Mouse (Mus musculus): ENCODE measurements around the gene Coq8a. TPM values are rescaled to one million over a fixed set of nuclear protein-coding genes. Genes with fewer than 3 reads are reported as not detected.

Coq8a gene
- polyA plus RNA-seq, 1 experiment from 2014 or later: 6.7 TPM

DNA sequence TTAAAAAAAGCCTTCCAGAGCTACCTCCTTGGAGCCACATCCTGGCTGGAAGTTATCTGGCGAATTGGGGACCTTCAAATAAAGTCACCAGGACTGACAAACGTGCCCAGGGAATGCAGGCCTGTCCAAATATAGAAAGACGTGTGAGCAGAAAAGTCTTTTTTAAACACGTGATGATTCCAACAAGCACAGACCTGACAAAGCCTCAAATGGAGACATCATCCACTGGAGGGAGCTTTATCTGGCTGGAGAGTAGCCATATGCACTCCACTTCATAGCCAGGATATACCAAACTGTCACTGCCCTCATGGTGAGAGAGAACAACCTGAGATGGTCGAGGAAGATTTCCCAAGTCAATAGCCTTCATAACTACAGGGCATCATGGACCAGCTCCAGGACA is 13.5 kb downstream of the Coq8a start:
- Histone ChIP-seq H3K9ac (no peak overlapping the region), H3K9me3 (replicated peaks) (no peaks in the 10 kb centered on the region), H3K4me3 (replicated peaks) (no peak overlapping the region), H3K4me2 (no peak overlapping the region), H3K36me3 (no peaks in the 10 kb centered on the region), H3K27ac (no peak overlapping the region), H3K27me3 (no peaks in the 10 kb centered on the region), H3K4me1 (replicated peaks) (peaks cover 51% of the 10 kb centered on the region)
- WGBS (ENCODE audit: insufficient replicate concordance): 60% methylated on average over 5 of the region's 5 CpGs
- no peak for ATAC-seq (ENCODE audit: low read depth)
- DNase-seq: no peak

DNA sequence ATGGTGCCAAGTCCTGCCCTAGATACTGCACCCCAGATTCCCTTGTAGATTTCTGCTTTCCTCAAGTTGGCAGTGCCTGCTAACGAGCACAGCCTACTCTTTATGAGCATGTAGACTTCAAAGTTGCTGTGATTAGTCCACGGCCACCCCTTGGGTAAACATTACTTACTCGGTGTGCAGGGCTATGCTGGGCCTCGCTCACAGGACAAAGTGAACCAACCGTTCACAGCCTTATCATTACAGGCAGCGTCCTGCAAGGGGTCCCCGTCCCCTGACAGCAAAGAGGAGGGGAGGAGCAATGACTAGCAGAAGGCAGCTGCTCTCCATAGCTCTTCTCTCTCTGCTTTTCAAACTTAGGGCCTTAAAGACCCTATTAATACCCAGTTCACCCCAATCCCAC is 14.6 kb downstream of the Coq8a start:
- ATAC-seq (ENCODE audit: low read depth) (peak; percentile 65), DNase-seq (no peak)
- Histone ChIP-seq H3K4me1 (replicated peaks) (peaks cover 51% of the 10 kb centered on the region), H3K9ac (no peak overlapping the region), H3K27ac (no peak overlapping the region), H3K4me3 (replicated peaks) (no peak overlapping the region), H3K27me3 (no peaks in the 10 kb centered on the region), H3K36me3 (no peaks in the 10 kb centered on the region), H3K9me3 (replicated peaks) (no peaks in the 10 kb centered on the region), H3K4me2 (peak overlapping the region; percentile 1; the same call in 1 of the 2 replicates)
- 8% methylated on average over 7 of the region's 7 CpGs for WGBS (ENCODE audit: insufficient replicate concordance)

DNA sequence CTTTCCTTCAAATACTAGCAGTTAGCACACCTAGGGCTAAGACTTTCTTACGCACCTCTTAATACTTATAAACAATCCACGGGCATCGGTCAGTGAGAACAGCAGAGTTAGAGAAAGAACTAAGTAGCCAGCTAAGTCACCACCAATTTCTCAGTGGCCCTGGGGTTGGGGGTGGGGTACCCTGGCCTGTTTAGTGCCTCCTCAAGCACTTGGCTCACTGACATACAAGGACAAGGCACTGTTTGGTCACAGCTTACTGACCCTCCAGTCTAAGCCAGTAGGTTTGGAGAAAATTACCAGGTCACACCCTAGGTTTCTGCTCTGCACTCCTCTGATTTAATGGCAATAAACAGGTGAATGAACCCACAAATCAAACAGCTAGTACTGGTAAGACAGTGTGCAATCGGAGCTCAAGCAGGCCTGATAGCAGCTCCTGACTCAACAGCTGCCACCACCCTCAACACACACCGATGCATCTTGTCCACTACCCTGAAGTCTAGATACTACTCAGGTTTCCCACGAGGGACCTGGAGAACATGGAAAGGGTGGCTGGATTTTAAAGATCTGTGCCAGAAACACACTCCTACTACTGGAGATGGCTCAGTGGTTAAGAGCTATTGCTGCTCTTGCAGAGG is 15.8 kb downstream of the Coq8a start:
- 70% methylated on average over 6 of the region's 6 CpGs for WGBS (ENCODE audit: insufficient replicate concordance)
- H3K36me3 ChIP-seq: peaks cover 6% of the 10 kb centered on the region; the same call in 1 of the 2 replicates
- ATAC-seq (ENCODE audit: low read depth) (no peak), DNase-seq (no peak)
- no peaks in the 10 kb centered on the region for H3K9me3 ChIP-seq (replicated peaks)
- H3K27ac ChIP-seq: peak overlapping the region; percentile 1; the same call in 1 of the 2 replicates
- no peaks in the 10 kb centered on the region for H3K27me3 ChIP-seq
- no peak overlapping the region for H3K9ac ChIP-seq
- no peak overlapping the region for H3K4me3 ChIP-seq (replicated peaks)
- peaks cover 51% of the 10 kb centered on the region for H3K4me1 ChIP-seq (replicated peaks)
- no peak overlapping the region for H3K4me2 ChIP-seq

DNA sequence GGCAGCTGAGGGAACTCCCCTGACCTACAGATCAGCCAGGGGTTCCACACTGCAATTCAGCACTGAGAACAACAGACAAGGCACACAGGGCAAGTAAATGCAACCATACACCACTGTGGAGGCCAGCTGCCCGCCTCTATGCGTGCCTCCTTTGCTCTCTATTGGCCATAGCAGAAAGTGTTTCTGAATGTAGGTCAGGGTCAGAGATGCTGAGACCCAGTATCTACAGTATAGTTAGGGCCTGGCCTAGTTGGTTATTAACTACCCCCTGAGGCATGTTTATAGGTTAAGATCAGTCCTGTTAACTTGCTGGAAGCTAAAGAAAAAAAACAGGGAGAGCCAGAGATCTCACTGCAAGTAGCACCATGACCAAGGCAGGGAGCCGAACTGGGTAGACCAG is 16.7 kb downstream of the Coq8a start:
- Histone ChIP-seq H3K9ac (no peak overlapping the region), H3K27ac (peak overlapping the region; percentile 51), H3K27me3 (no peaks in the 10 kb centered on the region), H3K36me3 (peaks cover 7% of the 10 kb centered on the region; the same call in 1 of the 2 replicates), H3K4me2 (0 out of 2 replicates have a peak overlapping the region, but pooled peaks have one; percentile 11), H3K4me3 (replicated peaks) (no peak overlapping the region), H3K9me3 (replicated peaks) (no peaks in the 10 kb centered on the region), H3K4me1 (replicated peaks) (peaks cover 53% of the 10 kb centered on the region)
- peak; percentile 49 for ATAC-seq (ENCODE audit: low read depth)
- no peak for DNase-seq
- WGBS (ENCODE audit: insufficient replicate concordance): 57% methylated on average over 3 of the region's 3 CpGs

DNA sequence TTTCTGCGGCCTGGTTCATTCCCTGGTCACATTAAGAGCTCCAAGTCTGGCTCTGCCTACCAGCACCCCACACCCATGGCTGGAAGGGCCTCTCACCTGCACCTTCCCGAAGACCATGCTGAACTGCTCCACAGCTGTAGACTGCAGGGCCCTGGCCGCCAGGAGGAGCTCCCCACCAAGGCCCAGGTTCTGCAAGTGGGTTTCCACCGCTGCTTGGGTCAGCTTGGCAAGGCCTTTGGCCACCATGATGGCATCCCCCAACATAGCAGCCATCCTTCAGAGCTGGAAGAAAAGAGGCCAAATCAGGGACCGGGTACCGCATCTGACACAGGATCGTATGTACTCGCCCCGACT is 17.5 kb downstream of the Coq8a start:
- no peak overlapping the region for H3K4me2 ChIP-seq
- H3K27me3 ChIP-seq: no peaks in the 10 kb centered on the region
- no peak overlapping the region for H3K9ac ChIP-seq
- H3K9me3 ChIP-seq (replicated peaks): no peaks in the 10 kb centered on the region
- DNase-seq: no peak
- H3K4me3 ChIP-seq (replicated peaks): no peak overlapping the region
- WGBS (ENCODE audit: insufficient replicate concordance): 75% methylated on average over 9 of the region's 9 CpGs
- H3K27ac ChIP-seq: peak overlapping the region; percentile 51; the same call in 1 of the 2 replicates
- ATAC-seq (ENCODE audit: low read depth): no peak
- peaks cover 54% of the 10 kb centered on the region for H3K4me1 ChIP-seq (replicated peaks)
- peaks cover 7% of the 10 kb centered on the region; the same call in 1 of the 2 replicates for H3K36me3 ChIP-seq

DNA sequence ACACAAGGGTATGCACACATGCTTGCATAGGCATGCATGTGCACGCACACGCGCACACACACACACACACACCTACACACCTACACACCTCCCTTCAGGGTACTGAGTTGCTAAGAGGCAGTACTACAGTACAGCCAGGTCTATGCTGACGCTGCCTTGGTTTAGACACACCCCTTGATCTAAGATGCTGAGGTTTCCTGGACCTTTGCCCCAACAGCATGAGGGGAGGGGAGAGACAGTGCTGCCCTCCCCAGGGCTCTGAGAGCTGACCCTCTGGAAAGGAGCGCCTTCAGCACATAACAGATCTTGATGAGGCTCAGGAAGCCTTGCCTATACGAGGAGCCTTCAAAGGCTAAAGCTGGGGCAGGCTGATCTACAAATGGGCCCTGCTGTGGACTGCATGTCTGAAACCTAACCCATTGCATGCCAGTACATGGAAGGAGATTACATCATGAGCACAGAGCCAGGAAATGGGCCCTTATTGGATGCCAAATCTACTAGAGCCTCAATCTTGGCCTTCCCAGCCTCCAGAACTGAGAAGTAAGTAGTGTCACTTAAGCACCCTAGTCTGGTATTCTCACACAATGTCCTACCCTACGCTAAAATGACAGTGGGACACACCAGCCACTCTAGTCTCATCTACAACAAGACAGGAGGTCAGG is 18.0 kb downstream of the Coq8a start:
- no peak overlapping the region for H3K9ac ChIP-seq
- peaks cover 7% of the 10 kb centered on the region; the same call in 1 of the 2 replicates for H3K36me3 ChIP-seq
- H3K4me1 ChIP-seq (replicated peaks): peaks cover 51% of the 10 kb centered on the region
- 75% methylated on average over 7 of the region's 7 CpGs for WGBS (ENCODE audit: insufficient replicate concordance)
- ATAC-seq (ENCODE audit: low read depth): no peak
- no peak overlapping the region for H3K4me3 ChIP-seq (replicated peaks)
- H3K27ac ChIP-seq: 0 out of 2 replicates have a peak overlapping the region, but pooled peaks have one; percentile 51
- no peak overlapping the region for H3K4me2 ChIP-seq
- no peaks in the 10 kb centered on the region for H3K27me3 ChIP-seq
- no peaks in the 10 kb centered on the region for H3K9me3 ChIP-seq (replicated peaks)
- DNase-seq: no peak

DNA sequence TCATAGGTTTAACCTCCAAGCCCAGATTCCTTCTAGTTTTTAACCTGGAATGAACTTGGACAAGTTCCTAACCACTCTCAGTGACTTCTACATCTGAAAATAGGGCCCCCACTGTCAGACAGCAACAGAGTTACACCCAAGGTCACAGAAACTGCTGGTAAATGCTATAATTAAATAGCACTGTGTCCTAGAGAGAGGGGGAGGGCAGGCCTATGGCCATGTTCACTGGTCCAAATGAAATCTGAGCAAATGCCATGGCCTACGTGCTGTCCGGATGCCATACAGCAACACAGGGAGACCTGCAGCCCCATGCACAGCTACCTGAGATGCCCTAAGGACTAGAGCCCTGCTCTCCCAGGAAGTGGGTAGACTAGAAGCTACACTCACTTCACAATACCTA is 19.6 kb downstream of the Coq8a start:
- DNase-seq: no peak
- H3K4me1 ChIP-seq (replicated peaks): peaks cover 45% of the 10 kb centered on the region
- H3K36me3 ChIP-seq: peaks cover 7% of the 10 kb centered on the region; the same call in 1 of the 2 replicates

DNA sequence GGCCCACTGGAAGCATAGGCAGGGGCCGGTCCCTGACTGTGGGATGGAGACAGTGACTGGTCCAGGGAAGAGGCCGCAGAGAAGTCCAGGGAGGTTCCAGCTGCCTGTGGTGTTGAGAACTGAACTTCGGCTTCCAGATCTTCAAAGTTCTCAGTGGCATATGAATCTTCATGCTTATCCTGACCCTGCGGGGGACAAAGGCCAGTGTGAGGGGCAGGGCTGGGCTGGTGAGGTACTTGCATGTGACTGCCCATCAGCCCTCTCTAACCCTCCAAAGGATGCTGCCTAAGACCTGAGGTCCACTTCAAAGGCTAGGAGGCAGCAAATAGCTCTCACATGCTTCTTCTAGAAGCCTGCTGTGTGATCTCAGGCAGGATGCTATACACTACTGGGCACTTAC is 20.3 kb downstream of the Coq8a start:
- DNase-seq (no peak), ATAC-seq (ENCODE audit: low read depth) (no peak)
- 82% methylated on average over 4 of the region's 4 CpGs for WGBS (ENCODE audit: insufficient replicate concordance)
- no peaks in the 10 kb centered on the region for H3K27me3 ChIP-seq
- peaks cover 7% of the 10 kb centered on the region; the same call in 1 of the 2 replicates for H3K36me3 ChIP-seq
- H3K27ac ChIP-seq: no peak overlapping the region
- H3K4me2 ChIP-seq: no peak overlapping the region
- no peaks in the 10 kb centered on the region for H3K9me3 ChIP-seq (replicated peaks)
- H3K9ac ChIP-seq: no peak overlapping the region
- no peak overlapping the region for H3K4me3 ChIP-seq (replicated peaks)
- peaks cover 37% of the 10 kb centered on the region for H3K4me1 ChIP-seq (replicated peaks)

More for the DNA sequence above, 19.6 kb downstream of the Coq8a start:
- no peaks in the 10 kb centered on the region for H3K27me3 ChIP-seq
- no peak for ATAC-seq (ENCODE audit: low read depth)
- H3K4me3 ChIP-seq (replicated peaks): no peak overlapping the region
- no peak overlapping the region for H3K4me2 ChIP-seq
- no peaks in the 10 kb centered on the region for H3K9me3 ChIP-seq (replicated peaks)
- H3K27ac ChIP-seq: no peak overlapping the region
- H3K9ac ChIP-seq: no peak overlapping the region
- 75% methylated on average over 2 of the region's 2 CpGs for WGBS (ENCODE audit: insufficient replicate concordance)

DNA sequence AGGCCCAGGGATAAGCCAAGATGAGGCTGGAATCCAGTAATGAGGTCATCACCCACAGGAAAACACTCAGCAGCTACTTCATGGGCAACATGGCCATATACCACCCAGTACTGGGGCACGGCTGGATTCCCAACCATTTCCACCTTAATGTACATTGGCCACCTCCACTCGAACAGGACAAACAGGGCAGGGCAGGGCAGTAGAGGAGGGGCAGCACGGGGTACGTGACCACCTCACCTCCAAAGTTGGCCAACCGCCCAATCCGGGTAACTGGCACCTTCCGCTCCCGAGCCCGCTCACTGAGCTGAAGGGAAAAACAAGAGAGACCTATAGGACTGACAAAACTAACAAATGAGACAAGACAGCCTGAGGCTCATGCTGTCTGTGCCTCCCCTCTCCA is 21.1 kb downstream of the Coq8a start:
- Histone ChIP-seq H3K27me3 (no peaks in the 10 kb centered on the region), H3K36me3 (peaks cover 7% of the 10 kb centered on the region; the same call in 1 of the 2 replicates), H3K9me3 (replicated peaks) (no peaks in the 10 kb centered on the region), H3K4me1 (replicated peaks) (peaks cover 30% of the 10 kb centered on the region), H3K4me3 (replicated peaks) (no peak overlapping the region), H3K27ac (no peak overlapping the region), H3K4me2 (no peak overlapping the region), H3K9ac (no peak overlapping the region)
- ATAC-seq (ENCODE audit: low read depth): no peak
- DNase-seq: no peak
- whole genome bisulfite sequencing (ENCODE audit: insufficient replicate concordance): 81% methylated on average over 9 of the region's 9 CpGs

DNA sequence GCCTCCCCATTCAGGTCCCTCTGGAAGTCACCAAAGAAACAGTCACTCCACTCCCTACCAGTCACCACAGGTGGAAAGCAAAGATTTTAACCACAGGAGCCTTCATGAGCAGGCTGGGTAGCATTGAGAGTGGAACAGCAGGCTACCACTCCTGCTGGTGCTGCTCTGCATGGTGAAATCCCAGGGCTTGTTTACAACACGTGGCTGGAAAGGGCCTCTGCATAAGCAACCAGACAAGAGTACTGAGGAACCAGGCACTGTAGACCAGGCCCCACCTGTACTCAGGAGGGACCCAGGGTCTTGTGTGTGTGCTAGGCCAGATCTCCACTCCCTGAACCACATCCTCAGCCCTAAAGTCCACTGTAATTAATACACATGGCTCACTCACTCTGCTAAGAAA is 22.6 kb downstream of the Coq8a start:
- H3K4me1 ChIP-seq (replicated peaks): peaks cover 18% of the 10 kb centered on the region; the same call in 1 of the 2 replicates
- WGBS (ENCODE audit: insufficient replicate concordance): 16% methylated on average over 1 of the region's 1 CpGs

DNA sequence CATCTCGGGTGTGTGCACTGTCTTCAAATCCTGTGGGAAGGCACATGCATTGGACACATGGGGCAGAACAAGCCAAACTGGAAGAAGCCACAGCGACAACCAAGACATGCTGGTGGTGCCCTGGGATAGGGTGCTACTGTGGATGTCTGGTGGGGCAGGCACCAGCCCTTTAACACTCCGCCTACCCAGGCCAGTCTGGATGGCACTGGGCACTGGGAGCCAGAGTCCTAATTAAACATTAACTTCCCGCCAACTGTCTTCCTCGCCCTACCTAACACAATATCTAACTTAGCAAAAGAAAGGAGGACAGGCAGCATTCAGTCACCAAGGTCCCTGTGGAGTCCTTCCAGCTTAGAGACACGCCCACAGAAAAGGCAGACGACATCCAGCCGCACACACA is 23.8 kb downstream of the Coq8a start:
- Histone ChIP-seq H3K9ac (no peak overlapping the region), H3K4me1 (replicated peaks) (peaks cover 13% of the 10 kb centered on the region; the same call in 1 of the 2 replicates), H3K4me3 (replicated peaks) (no peak overlapping the region), H3K4me2 (no peak overlapping the region), H3K9me3 (replicated peaks) (no peaks in the 10 kb centered on the region), H3K36me3 (peaks cover 7% of the 10 kb centered on the region; the same call in 1 of the 2 replicates), H3K27ac (no peak overlapping the region; the same call in 1 of the 2 replicates), H3K27me3 (no peaks in the 10 kb centered on the region)
- 47% methylated on average over 8 of the region's 8 CpGs for WGBS (ENCODE audit: insufficient replicate concordance)
- ATAC-seq (ENCODE audit: low read depth) (0 out of 2 replicates have a peak, but pooled peaks have one; percentile 24), DNase-seq (no peak)

More for the DNA sequence above, 22.6 kb downstream of the Coq8a start:
- no peak overlapping the region for H3K27ac ChIP-seq
- no peak for ATAC-seq (ENCODE audit: low read depth)
- no peak for DNase-seq
- H3K9me3 ChIP-seq (replicated peaks): no peaks in the 10 kb centered on the region
- no peak overlapping the region for H3K4me3 ChIP-seq (replicated peaks)
- H3K9ac ChIP-seq: no peak overlapping the region
- no peak overlapping the region for H3K4me2 ChIP-seq
- H3K36me3 ChIP-seq: peaks cover 7% of the 10 kb centered on the region; the same call in 1 of the 2 replicates
- H3K27me3 ChIP-seq: no peaks in the 10 kb centered on the region
